Comparison of ENCODE assay signal across 9 mouse cellular contexts in genomic region chr1:53773994-53774393, GRCm38 (mm10). TPM values are rescaled to one million over a fixed set of nuclear protein-coding genes. Genes with fewer than 3 reads are reported as not detected.
DNase-seq lines count a peak whose midpoint lies in the region; ATAC-seq lines count a peak whose summit lies in the region.
"Had no signal": no experiment of that assay in that cellular context is flagged by ENCODE, and none has a peak within 500 bp of the region (broad histone marks: within the 10 kb centered on the region; RNA-seq: fewer than 3 reads in every experiment).

No protein-coding gene starts in this region.

- H3K4me1 ChIP-seq in heart, embryonic 16.5 days (ENCODE audit: control insufficient read depth, insufficient read depth, low read length), result no peaks in the 10 kb centered on the region
- no peaks in the 10 kb centered on the region for H3K4me1 ChIP-seq in forebrain, embryonic 15.5 days
- no peaks in the 10 kb centered on the region for H3K4me1 ChIP-seq in forebrain, embryonic 11.5 days (replicated peaks; ENCODE audit: control insufficient read depth, insufficient read depth, low read length)

- H3K27me3 ChIP-seq in heart, embryonic 16.5 days (ENCODE audit: control insufficient read depth, insufficient read depth, low read length), result no peaks in the 10 kb centered on the region
- H3K27me3 ChIP-seq in forebrain, embryonic 15.5 days, result no peaks in the 10 kb centered on the region
- no peaks in the 10 kb centered on the region for H3K27me3 ChIP-seq in forebrain, embryonic 11.5 days (ENCODE audit: control insufficient read depth, insufficient read depth, low read length)

- no peak overlapping the region for H3K4me3 ChIP-seq in heart, embryonic 16.5 days (ENCODE audit: low read length)
- H3K4me3 ChIP-seq in forebrain, embryonic 15.5 days, result no peak overlapping the region
- H3K4me3 ChIP-seq in forebrain, embryonic 11.5 days (ENCODE audit: low read depth, low read length), result no peak overlapping the region

- H3K4me2 ChIP-seq in heart, embryonic 16.5 days (ENCODE audit: low read depth, low read length), result no peak overlapping the region
- no peak overlapping the region for H3K4me2 ChIP-seq in forebrain, embryonic 15.5 days (replicated peaks)
- no peak overlapping the region for H3K4me2 ChIP-seq in forebrain, embryonic 11.5 days (ENCODE audit: low read depth, low read length, severe bottlenecking)

- H3K9me3 ChIP-seq in heart, embryonic 16.5 days (replicated peaks; ENCODE audit: control insufficient read depth, low read length), result no peaks in the 10 kb centered on the region
- no peaks in the 10 kb centered on the region for H3K9me3 ChIP-seq in forebrain, embryonic 15.5 days
- H3K9me3 ChIP-seq in forebrain, embryonic 11.5 days (ENCODE audit: control insufficient read depth, low read length), result no peaks in the 10 kb centered on the region

- peak; percentile 82 for DNase-seq in 3T3-L1 (ENCODE audit: low read depth, low spot score)
- peak; percentile 93 for DNase-seq in CD4-positive helper T cell, adult 2 months (ENCODE audit: low read depth, low spot score)
- no peak for DNase-seq in neural tube, embryonic 10.5 days (ENCODE audit: extremely low spot score, low spot score)
- DNase-seq in cerebellum, postnatal 25 days, result no peak
- no peak for DNase-seq in forebrain, embryonic 11.5 days (ENCODE audit: low spot score)
- DNase-seq: cerebellum, adult 9-11 months had no signal

- peak; percentile 58; the same call in 1 of the 2 replicates for ATAC-seq in heart, embryonic 16.5 days (replicated peaks; ENCODE audit: extremely low read depth, insufficient read depth, low FRiP score)
- ATAC-seq in megakaryocyte-erythroid progenitor cell, adult 5-6 weeks (replicated peaks; ENCODE audit: low FRiP score, low TSS enrichment, poor library complexity, severe bottlenecking), result peak; percentile 80
- no peak for ATAC-seq in forebrain, embryonic 15.5 days (replicated peaks)
- ATAC-seq in forebrain, embryonic 11.5 days (replicated peaks; ENCODE audit: low FRiP score), result no peak

- no peak overlapping the region for H3K9ac ChIP-seq in heart, embryonic 16.5 days (ENCODE audit: low read length)
- H3K9ac ChIP-seq in forebrain, embryonic 15.5 days (replicated peaks), result no peak overlapping the region
- no peak overlapping the region for H3K9ac ChIP-seq in forebrain, embryonic 11.5 days (ENCODE audit: low read length)

- no peak overlapping the region for H3K27ac ChIP-seq in heart, embryonic 16.5 days (ENCODE audit: low read length)
- no peak overlapping the region for H3K27ac ChIP-seq in forebrain, embryonic 15.5 days (replicated peaks)
- no peak overlapping the region for H3K27ac ChIP-seq in forebrain, embryonic 11.5 days (ENCODE audit: low read depth, low read length)

- H3K36me3 ChIP-seq in heart, embryonic 16.5 days (ENCODE audit: control insufficient read depth, insufficient read depth), result peaks cover 6% of the 10 kb centered on the region
- no peaks in the 10 kb centered on the region for H3K36me3 ChIP-seq in forebrain, embryonic 15.5 days
- no peaks in the 10 kb centered on the region for H3K36me3 ChIP-seq in forebrain, embryonic 11.5 days (ENCODE audit: control insufficient read depth, insufficient read depth, low read length)

- WGBS in heart, embryonic 16.5 days, result 66% methylated on average over 6 of the region's 6 CpGs
- WGBS in forebrain, embryonic 15.5 days, result 43% methylated on average over 6 of the region's 6 CpGs
- 51% methylated on average over 6 of the region's 6 CpGs for WGBS in forebrain, embryonic 11.5 days

RNA-seq across cellular contexts. Expression of gene Stk17b, which starts 11.0 kb away (rescaled TPM):
- 16.3 and 20.2 TPM in 2 replicates for polyA plus RNA-seq in heart, embryonic 16.5 days (2015; fragmentation: Nextera tagmentation; extraction: Ambion mirVana)
- 20.4 and 22.5 TPM in 2 replicates for total RNA-seq in megakaryocyte-erythroid progenitor cell, adult 5-6 weeks (2014; fragmentation: Nextera tagmentation)
- total RNA-seq in megakaryocyte-erythroid progenitor cell, adult 5-6 weeks (2017), result 40.3 and 57.6 TPM in 2 replicates
- 5.4 and 5.9 TPM in 2 replicates for polyA plus RNA-seq in forebrain, embryonic 15.5 days (2015; fragmentation: Nextera tagmentation; extraction: Ambion mirVana)
- 11.4 and 11.7 TPM in 2 replicates for polyA plus RNA-seq in forebrain, embryonic 11.5 days (2014; fragmentation: Nextera tagmentation; extraction: Ambion mirVana)

Comparison
In these comparisons a context has a peak if more than half of its experiments do, and no peak if none do; other contexts are left out.
1. DNase-seq: peak in 3T3-L1 (single experiment) and CD4-positive helper T cell, adult 2 months (single experiment); none in neural tube, embryonic 10.5 days (single experiment), cerebellum, postnatal 25 days (0 of 2) and forebrain, embryonic 11.5 days (single experiment).
2. ATAC-seq: peak in heart, embryonic 16.5 days (single experiment) and megakaryocyte-erythroid progenitor cell, adult 5-6 weeks (single experiment); none in forebrain, embryonic 15.5 days (single experiment) and forebrain, embryonic 11.5 days (single experiment).